Mouse (Mus musculus) megakaryocyte, embryonic 14.5 days (primary cell): ENCODE data around the gene Csnka2ip. TPM values are rescaled to one million over a fixed set of nuclear protein-coding genes. Genes with fewer than 3 reads are reported as not detected.

Source experiments
- H3K27me3 ChIP-seq: replicated peaks from 2 replicates; pipeline ENCODE3; 2012; ENCODE audit warnings: inconsistent platforms
- H3K36me3 ChIP-seq: replicated peaks from 2 replicates; pipeline ENCODE3; 2012; ENCODE audit warnings: low read length, inconsistent platforms, mixed read lengths
- H3K4me1 ChIP-seq: 2 replicates; pipeline ENCODE4 v1.6.1; 2012; ENCODE audit warnings: inconsistent platforms
- H3K4me3 ChIP-seq: replicated peaks from 2 replicates; pipeline ENCODE3; 2012; ENCODE audit warnings: moderate library complexity, mild to moderate bottlenecking, inconsistent platforms
- H3K9me3 ChIP-seq: 2 replicates; pipeline ENCODE4 v1.6.1; 2012; ENCODE audit warnings: inconsistent platforms
- FLI1 ChIP-seq: IDR thresholded peaks from 2 replicates; pipeline ENCODE4 v1.6.1; 2012; ENCODE audit warnings: low read length, inconsistent platforms, mixed read lengths
- GATA1 ChIP-seq: IDR thresholded peaks from 3 replicates; pipeline ENCODE4 v1.6.1; 2012; ENCODE audit warnings: mixed read lengths, low read length, inconsistent platforms, borderline replicate concordance
- polyA plus RNA-seq: library from polyadenylated mRNA; stranded (reverse); fragments of >175 nt; gene quantifications from 2 replicates; pipeline ENCODE4 v1.2.3, GENCODE M21; 2012; ENCODE audit warnings: low replicate concordance; ENCODE audit not compliant: insufficient read depth

The Csnka2ip gene
- polyA plus RNA-seq, 1 experiment, result not detected

DNA sequence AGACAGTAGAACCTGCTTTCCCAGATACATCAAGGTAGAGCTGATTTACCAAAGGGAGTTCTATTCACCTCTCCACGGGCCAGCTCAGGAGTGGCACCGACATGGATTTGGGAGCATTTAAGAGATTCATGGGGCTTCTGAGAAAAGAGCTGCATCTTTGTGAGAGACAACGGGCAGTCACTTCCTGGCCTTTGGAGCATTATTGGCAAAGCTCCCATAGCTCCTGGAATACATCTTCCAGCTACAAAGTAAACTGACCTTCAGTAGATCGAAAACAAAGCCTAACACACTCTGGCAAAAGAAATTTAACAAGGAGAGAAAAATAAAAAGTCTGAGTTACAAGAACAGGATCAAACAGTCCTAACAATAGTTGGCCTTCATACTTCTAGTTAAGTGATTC is 17.6 kb downstream of the Csnka2ip start:
- Histone ChIP-seq H3K36me3 (no peaks in the 10 kb centered on the region), H3K9me3 (no peaks in the 10 kb centered on the region), H3K27me3 (no peaks in the 10 kb centered on the region), H3K4me3 (no peak overlapping the region), H3K4me1 (no peaks in the 10 kb centered on the region)
- no peak for TF ChIP-seq GATA1
- no peak for TF ChIP-seq FLI1

DNA sequence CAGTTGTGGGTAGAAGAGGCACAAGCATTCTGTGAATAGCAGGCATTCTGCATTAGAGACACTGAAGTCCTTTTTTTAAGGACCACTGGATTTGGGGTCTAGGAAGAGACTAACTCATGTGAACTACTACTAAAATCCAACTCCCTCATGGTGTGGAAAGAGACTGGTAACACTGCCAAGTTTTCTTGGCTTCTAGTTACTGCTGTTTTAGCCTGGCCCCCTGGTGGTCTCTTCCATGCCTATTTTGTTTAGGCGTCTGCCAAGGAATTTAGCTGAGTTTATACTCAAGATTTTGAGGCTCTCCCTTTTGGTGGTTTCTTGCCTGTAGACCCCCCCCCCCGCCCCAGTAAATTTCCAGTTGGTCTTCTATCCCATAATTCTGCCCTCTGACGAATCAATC is 18.8 kb downstream of the Csnka2ip start:
- no peak overlapping the region for H3K4me3 ChIP-seq
- H3K4me1 ChIP-seq, result no peaks in the 10 kb centered on the region
- H3K36me3 ChIP-seq, result no peaks in the 10 kb centered on the region
- no peaks in the 10 kb centered on the region for H3K9me3 ChIP-seq
- no peaks in the 10 kb centered on the region for H3K27me3 ChIP-seq
- TF ChIP-seq FLI1 (no peak), GATA1 (no peak)

DNA sequence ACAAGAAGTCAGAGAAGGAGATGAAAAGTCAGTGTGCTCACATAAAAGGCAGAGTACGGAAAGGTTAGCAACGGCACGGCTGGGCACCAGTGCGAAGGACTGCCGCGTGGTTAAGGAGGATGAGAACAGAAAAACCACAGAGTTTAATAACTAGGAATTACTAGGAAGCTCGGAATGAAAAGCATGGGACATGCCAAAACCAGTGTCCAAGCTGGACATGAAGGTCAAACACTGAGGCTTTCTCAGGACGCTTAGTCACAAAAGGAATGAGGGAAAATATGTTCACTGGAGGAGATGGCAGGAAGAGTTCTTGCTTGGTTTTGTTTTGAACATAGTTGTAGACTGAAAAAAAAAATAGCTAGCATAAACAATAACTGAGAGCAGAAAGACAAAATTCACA is 32.7 kb downstream of the Csnka2ip start:
- Histone ChIP-seq H3K27me3 (no peaks in the 10 kb centered on the region), H3K36me3 (no peaks in the 10 kb centered on the region), H3K4me1 (no peaks in the 10 kb centered on the region), H3K9me3 (peaks cover 10% of the 10 kb centered on the region; the same call in 1 of the 2 replicates), H3K4me3 (no peak overlapping the region)
- no peak for TF ChIP-seq FLI1
- no peak for TF ChIP-seq GATA1

DNA sequence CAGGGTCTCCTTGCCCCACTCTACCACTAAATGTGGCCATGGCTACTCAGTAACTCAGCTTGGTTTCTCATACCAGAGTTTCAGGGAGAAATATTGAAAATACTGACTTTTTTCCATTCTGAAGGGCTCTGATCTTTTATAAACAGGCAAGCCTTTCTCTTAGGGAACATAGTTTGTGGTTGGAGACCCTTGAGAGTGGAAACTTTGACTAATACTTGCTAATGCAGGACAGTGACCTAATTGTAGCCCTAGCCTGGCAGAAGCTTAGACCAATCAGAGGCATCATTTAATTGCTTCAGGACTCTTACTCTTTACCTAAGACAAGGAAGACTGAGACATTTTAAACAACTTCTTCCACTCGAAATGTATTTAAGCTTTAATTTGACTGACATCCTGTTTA is 39.1 kb downstream of the Csnka2ip start:
- TF ChIP-seq FLI1 (no peak), GATA1 (no peak)
- Histone ChIP-seq H3K4me3 (no peak overlapping the region), H3K4me1 (no peaks in the 10 kb centered on the region), H3K27me3 (no peaks in the 10 kb centered on the region), H3K36me3 (no peaks in the 10 kb centered on the region), H3K9me3 (peaks cover 9% of the 10 kb centered on the region; the same call in 1 of the 2 replicates)

DNA sequence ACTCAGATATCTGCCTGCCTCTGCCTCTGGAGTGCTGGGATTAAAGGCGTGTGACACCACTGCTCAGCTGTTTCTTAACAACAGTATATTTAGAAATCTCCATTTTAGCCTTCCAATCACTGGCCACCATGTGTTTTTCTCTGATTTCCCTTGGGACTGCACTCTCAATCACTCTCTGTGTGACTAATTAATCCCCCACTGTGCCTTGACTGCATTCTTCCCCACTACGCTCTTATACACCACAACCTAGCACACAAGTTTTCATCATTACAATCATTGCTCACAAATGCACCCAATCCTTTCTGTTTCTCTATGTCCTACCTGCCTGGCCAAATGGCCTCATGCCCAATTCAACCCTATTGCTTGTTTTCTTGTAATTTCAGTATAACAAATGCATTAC is 43.7 kb downstream of the Csnka2ip start:
- Histone ChIP-seq H3K36me3 (no peaks in the 10 kb centered on the region), H3K9me3 (no peaks in the 10 kb centered on the region), H3K4me3 (no peak overlapping the region), H3K27me3 (no peaks in the 10 kb centered on the region), H3K4me1 (no peaks in the 10 kb centered on the region)
- TF ChIP-seq GATA1 (no peak), FLI1 (no peak)

DNA sequence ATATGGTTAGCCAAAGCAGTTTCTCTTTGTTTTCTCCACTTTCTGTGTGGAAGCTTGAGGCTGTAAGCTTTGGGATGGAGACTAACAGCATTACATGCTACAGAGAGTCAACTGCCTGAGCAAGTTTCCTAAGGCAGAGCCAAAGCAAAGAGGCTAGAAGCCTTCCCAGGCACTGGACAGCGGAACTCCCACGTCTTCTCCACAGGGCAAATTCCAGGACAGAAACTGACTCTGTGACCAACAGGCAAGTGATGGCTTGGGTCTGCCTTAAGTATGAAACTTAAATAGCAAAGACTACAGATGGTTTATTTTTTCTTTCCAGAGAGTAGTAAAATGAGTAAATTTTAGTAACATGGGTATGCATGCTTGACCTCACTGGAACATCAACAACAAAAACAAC is 75.3 kb downstream of the Csnka2ip start:
- no peaks in the 10 kb centered on the region for H3K36me3 ChIP-seq
- H3K9me3 ChIP-seq, result no peaks in the 10 kb centered on the region; the same call in 1 of the 2 replicates
- no peak for TF ChIP-seq GATA1
- no peak for TF ChIP-seq FLI1
- no peak overlapping the region for H3K4me3 ChIP-seq
- no peaks in the 10 kb centered on the region for H3K27me3 ChIP-seq
- no peaks in the 10 kb centered on the region for H3K4me1 ChIP-seq

DNA sequence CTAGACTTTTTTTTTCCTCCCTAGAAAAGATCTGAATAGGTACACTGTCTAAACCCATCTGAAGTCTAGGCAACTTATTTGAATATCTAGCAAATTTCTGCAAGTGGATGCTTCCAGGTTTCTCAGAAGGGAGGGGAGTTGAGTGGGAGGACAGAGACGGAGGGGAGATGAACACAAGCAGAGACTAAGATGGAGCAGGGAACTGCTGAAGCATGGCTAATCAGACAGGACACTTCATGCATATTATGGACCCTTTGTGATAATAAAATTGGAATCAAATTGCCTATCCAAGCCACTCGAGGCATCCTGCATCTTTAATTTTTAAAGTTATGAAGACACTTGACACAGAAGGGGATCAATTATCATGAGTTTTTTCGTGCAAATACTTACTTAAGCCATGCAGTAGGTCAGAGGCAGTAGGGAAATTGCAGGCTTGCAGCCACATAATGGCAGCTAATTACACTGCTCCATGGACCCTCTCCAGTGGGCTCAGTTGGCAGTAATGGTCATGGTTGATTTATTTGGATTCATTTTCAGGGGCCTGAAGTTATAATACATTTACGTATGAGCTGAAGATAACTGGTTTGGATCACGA is 78.1 kb downstream of the Csnka2ip start:
- H3K4me1 ChIP-seq, result no peaks in the 10 kb centered on the region
- H3K4me3 ChIP-seq, result no peak overlapping the region
- TF ChIP-seq FLI1 (no peak), GATA1 (no peak)
- no peaks in the 10 kb centered on the region for H3K36me3 ChIP-seq
- H3K27me3 ChIP-seq, result no peaks in the 10 kb centered on the region
- no peaks in the 10 kb centered on the region; the same call in 1 of the 2 replicates for H3K9me3 ChIP-seq

DNA sequence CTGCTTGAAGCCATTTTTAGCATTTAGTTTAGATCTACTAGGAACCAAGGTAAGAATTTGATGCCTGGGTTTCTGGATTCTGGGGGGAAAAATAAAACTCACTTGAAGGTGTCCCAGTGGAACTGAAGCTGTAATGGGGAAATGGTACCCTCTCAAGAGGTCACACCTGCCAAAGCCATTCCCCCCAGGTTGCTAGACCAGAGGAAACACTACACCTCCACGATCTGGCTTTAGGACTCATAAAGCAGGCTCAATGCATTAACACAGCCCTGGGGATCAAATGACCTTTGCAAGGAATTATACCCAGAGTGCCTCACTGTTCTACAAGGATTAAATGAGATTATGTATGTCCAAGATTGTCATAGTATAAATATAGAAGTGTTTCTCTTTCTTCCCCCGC is 88.8 kb downstream of the Csnka2ip start:
- TF ChIP-seq GATA1 (no peak), FLI1 (no peak)
- Histone ChIP-seq H3K9me3 (no peaks in the 10 kb centered on the region), H3K36me3 (no peaks in the 10 kb centered on the region), H3K27me3 (no peaks in the 10 kb centered on the region), H3K4me1 (no peaks in the 10 kb centered on the region), H3K4me3 (no peak overlapping the region)

Other genes with a start within 250 kb of the Csnka2ip start
- 8.1 and 9.1 TPM in 2 replicates for gene 4930453N24Rik, start 168.8 kb upstream of the Csnka2ip start, polyA plus RNA-seq
- gene Zfp654, start 249.2 kb upstream of the Csnka2ip start, polyA plus RNA-seq, result 0.13 and 0.51 TPM in 2 replicates
- 11.7 and 17.5 TPM in 2 replicates for gene Cggbp1, start 249.6 kb upstream of the Csnka2ip start, polyA plus RNA-seq